Mouse (Mus musculus): ENCODE results near the gene Rgr. TPM values are rescaled to one million over a fixed set of nuclear protein-coding genes. Genes with fewer than 3 reads are reported as not detected.

Rgr gene
- not detected for total RNA-seq (2021)

- intact Hi-C loops (cut with DNase I): loop anchor here (5.0 kb wide), 1 partner anchor 78 kb away; no protein-coding TSS in a partner anchor
- peak in 1 of 2 experiments; percentile 40 for DNase-seq (ENCODE audit: low spot score in 2 of 2)
Measured at GRCm38 (mm10) chr14:37048914-37049410, at the start of gene Rgr. Gene Rgr, minus strand, starts transcription at chr14:37048964.

GRCm38 (mm10) chr14:37097956-37098530, 49.3 kb upstream of the Rgr start, which contains the start of gene Cdhr1:
Gene Cdhr1, minus strand, starts transcription at chr14:37098347.
- intact Hi-C loops (cut with DNase I): no loop called here
- peak in 1 of 2 experiments; percentile 12 for DNase-seq (ENCODE audit: low spot score in 2 of 2)

- intact Hi-C loops (cut with DNase I): no loop called here
- no peak for DNase-seq (ENCODE audit: low spot score in 2 of 2)
Measured at GRCm38 (mm10) chr14:37095556-37095955, 46.8 kb upstream of the Rgr start.

GRCm38 (mm10) chr14:37094436-37094835, 45.7 kb upstream of the Rgr start:
- DNase-seq (ENCODE audit: low spot score in 2 of 2): no peak
- intact Hi-C loops (cut with DNase I): no loop called here

GRCm38 (mm10) chr14:37083755-37084154, 35.0 kb upstream of the Rgr start:
- intact Hi-C loops (cut with DNase I): no loop called here
- no peak for DNase-seq (ENCODE audit: low spot score in 2 of 2)

- DNase-seq (ENCODE audit: low spot score in 2 of 2): peak in 1 of 2 experiments; percentile 20
- intact Hi-C loops (cut with DNase I): no loop called here
Measured at GRCm38 (mm10) chr14:37080724-37081123, 32.0 kb upstream of the Rgr start.

GRCm38 (mm10) chr14:37068516-37068915, 19.8 kb upstream of the Rgr start:
- no peak for DNase-seq (ENCODE audit: low spot score in 2 of 2)

GRCm38 (mm10) chr14:37067629-37068028, 18.9 kb upstream of the Rgr start, which contains the start of gene Lrit2:
Gene Lrit2, plus strand, starts transcription at chr14:37067929.
- intact Hi-C loops (cut with DNase I): no loop called here
- DNase-seq (ENCODE audit: low spot score in 2 of 2): no peak

More at GRCm38 (mm10) chr14:37068516-37068915, 19.8 kb upstream of the Rgr start:
- intact Hi-C loops (cut with DNase I): no loop called here

GRCm38 (mm10) chr14:37066636-37067035, 17.9 kb upstream of the Rgr start:
- intact Hi-C loops (cut with DNase I): no loop called here
- DNase-seq (ENCODE audit: low spot score in 2 of 2): peak; percentile 15 to 77

- no peak for DNase-seq (ENCODE audit: low spot score in 2 of 2)
- intact Hi-C loops (cut with DNase I): no loop called here
Measured at GRCm38 (mm10) chr14:37064849-37065248, 16.1 kb upstream of the Rgr start.

GRCm38 (mm10) chr14:37034432-37034831, 14.3 kb downstream of the Rgr start:
- intact Hi-C loops (cut with DNase I): loop anchor here (1.0 to 5.0 kb wide), 4 partner anchors 52 to 94 kb away; partner anchors contain the start of gene Ccser2
- peak in 1 of 2 experiments; percentile 15 for DNase-seq (ENCODE audit: low spot score in 2 of 2)

- intact Hi-C loops (cut with DNase I): loop anchor here (1.0 to 5.0 kb wide), 4 partner anchors 51 to 166 kb away; partner anchors contain the start of gene Ccser2
- DNase-seq (ENCODE audit: low spot score in 2 of 2): peak; percentile 84 to 89
Measured at GRCm38 (mm10) chr14:37033241-37033640, 15.5 kb downstream of the Rgr start.

- intact Hi-C loops (cut with DNase I): loop anchor here (1.0 to 5.0 kb wide), 4 partner anchors 50 to 165 kb away; partner anchors contain the start of gene Ccser2
- DNase-seq (ENCODE audit: low spot score in 2 of 2): no peak
Measured at GRCm38 (mm10) chr14:37032481-37033104, 16.2 kb downstream of the Rgr start.

GRCm38 (mm10) chr14:37028555-37028954, 20.2 kb downstream of the Rgr start:
- no peak for DNase-seq (ENCODE audit: low spot score in 2 of 2)
- intact Hi-C loops (cut with DNase I): no loop called here

- no peak for DNase-seq (ENCODE audit: low spot score in 2 of 2)
- intact Hi-C loops (cut with DNase I): no loop called here
Measured at GRCm38 (mm10) chr14:37027951-37028350, 20.8 kb downstream of the Rgr start.

GRCm38 (mm10) chr14:37027248-37027933, 21.4 kb downstream of the Rgr start:
- intact Hi-C loops (cut with DNase I): no loop called here
- DNase-seq (ENCODE audit: low spot score in 2 of 2): no peak

- no peak for DNase-seq (ENCODE audit: low spot score in 2 of 2)
Measured at GRCm38 (mm10) chr14:37015894-37016293, 32.9 kb downstream of the Rgr start.

GRCm38 (mm10) chr14:37013644-37014043, 35.1 kb downstream of the Rgr start:
- DNase-seq (ENCODE audit: low spot score in 2 of 2): peak in 1 of 2 experiments; percentile 25
- intact Hi-C loops (cut with DNase I): no loop called here

More at GRCm38 (mm10) chr14:37015894-37016293, 32.9 kb downstream of the Rgr start:
- intact Hi-C loops (cut with DNase I): no loop called here

GRCm38 (mm10) chr14:37009686-37010085, 39.1 kb downstream of the Rgr start:
- no peak for DNase-seq (ENCODE audit: low spot score in 2 of 2)
- intact Hi-C loops (cut with DNase I): no loop called here

GRCm38 (mm10) chr14:37006489-37006888, 42.3 kb downstream of the Rgr start:
- no peak for DNase-seq (ENCODE audit: low spot score in 2 of 2)
- intact Hi-C loops (cut with DNase I): no loop called here
